Mouse (Mus musculus): Measurements from ENCODE around the gene Mcl1. TPM values are rescaled to one million over a fixed set of nuclear protein-coding genes. Genes with fewer than 3 reads are reported as not detected.
"Not testable (repeated sequence)": the region's sequence is repeated elsewhere in the genome, so short reads cannot be mapped to it uniquely, and the experiment has no call there.

Gene Mcl1
- polyA plus RNA-seq, 2 experiments from 2014 or later, result 62.9 to 76.7 TPM

- ATAC-seq, result peak; percentile 19
Observed at GRCm38 (mm10) chr3:95668589-95669308, 10.2 kb downstream of the Mcl1 start.

GRCm38 (mm10) chr3:95669309-95669665 lies 10.7 kb downstream of the Mcl1 start:
- ATAC-seq, result peak; percentile 2

GRCm38 (mm10) chr3:95670419-95670818 lies 11.8 kb downstream of the Mcl1 start:
- ATAC-seq, result not testable (repeated sequence)

- ATAC-seq, result no peak
Observed at GRCm38 (mm10) chr3:95671201-95671600, 12.6 kb downstream of the Mcl1 start.

- peak; percentile 30 for ATAC-seq
Observed at GRCm38 (mm10) chr3:95672461-95672860, 13.9 kb downstream of the Mcl1 start.

- peak; percentile 63 for ATAC-seq
Observed at GRCm38 (mm10) chr3:95672861-95673706, 14.5 kb downstream of the Mcl1 start.

GRCm38 (mm10) chr3:95673707-95674211 lies 15.2 kb downstream of the Mcl1 start:
- ATAC-seq, result no peak

- ATAC-seq, result peak; percentile 60
Observed at GRCm38 (mm10) chr3:95674236-95674635, 15.6 kb downstream of the Mcl1 start.

GRCm38 (mm10) chr3:95674812-95675211 lies 16.2 kb downstream of the Mcl1 start:
- ATAC-seq, result no peak

GRCm38 (mm10) chr3:95675301-95676092 lies 16.9 kb downstream of the Mcl1 start:
- peak; percentile 5 for ATAC-seq

GRCm38 (mm10) chr3:95676745-95677419 lies 18.3 kb downstream of the Mcl1 start:
- no peak for ATAC-seq

GRCm38 (mm10) chr3:95677420-95678090 lies 19.0 kb downstream of the Mcl1 start:
- ATAC-seq, result no peak

- ATAC-seq, result no peak
Observed at GRCm38 (mm10) chr3:95679551-95679950, 21.0 kb downstream of the Mcl1 start.

- ATAC-seq, result no peak
Observed at GRCm38 (mm10) chr3:95680673-95681072, 22.1 kb downstream of the Mcl1 start.

- peak; percentile 69 for ATAC-seq
Observed at GRCm38 (mm10) chr3:95681365-95681764, 22.8 kb downstream of the Mcl1 start.

- ATAC-seq, result no peak
Observed at GRCm38 (mm10) chr3:95682878-95683277, 24.3 kb downstream of the Mcl1 start.

- no peak for ATAC-seq
Observed at GRCm38 (mm10) chr3:95684846-95685245, 26.3 kb downstream of the Mcl1 start.

- no peak for ATAC-seq
Observed at GRCm38 (mm10) chr3:95685301-95685700, 26.7 kb downstream of the Mcl1 start.

- ATAC-seq, result no peak
Observed at GRCm38 (mm10) chr3:95685701-95686100, 27.1 kb downstream of the Mcl1 start.

- ATAC-seq, result no peak
Observed at GRCm38 (mm10) chr3:95686492-95687167, 28.0 kb downstream of the Mcl1 start.

GRCm38 (mm10) chr3:95687168-95687523 lies 28.6 kb downstream of the Mcl1 start:
- no peak for ATAC-seq
